Mouse (Mus musculus): ENCODE data around the gene Kif24. TPM values are rescaled to one million over a fixed set of nuclear protein-coding genes. Genes with fewer than 3 reads are reported as not detected.

Gene Kif24
- 1 to 10 TPM in 3 of 4 experiments, under 1 TPM in 1; 0.72 to 1.8 (median 1.3) TPM for total RNA-seq (2022)

DNA sequence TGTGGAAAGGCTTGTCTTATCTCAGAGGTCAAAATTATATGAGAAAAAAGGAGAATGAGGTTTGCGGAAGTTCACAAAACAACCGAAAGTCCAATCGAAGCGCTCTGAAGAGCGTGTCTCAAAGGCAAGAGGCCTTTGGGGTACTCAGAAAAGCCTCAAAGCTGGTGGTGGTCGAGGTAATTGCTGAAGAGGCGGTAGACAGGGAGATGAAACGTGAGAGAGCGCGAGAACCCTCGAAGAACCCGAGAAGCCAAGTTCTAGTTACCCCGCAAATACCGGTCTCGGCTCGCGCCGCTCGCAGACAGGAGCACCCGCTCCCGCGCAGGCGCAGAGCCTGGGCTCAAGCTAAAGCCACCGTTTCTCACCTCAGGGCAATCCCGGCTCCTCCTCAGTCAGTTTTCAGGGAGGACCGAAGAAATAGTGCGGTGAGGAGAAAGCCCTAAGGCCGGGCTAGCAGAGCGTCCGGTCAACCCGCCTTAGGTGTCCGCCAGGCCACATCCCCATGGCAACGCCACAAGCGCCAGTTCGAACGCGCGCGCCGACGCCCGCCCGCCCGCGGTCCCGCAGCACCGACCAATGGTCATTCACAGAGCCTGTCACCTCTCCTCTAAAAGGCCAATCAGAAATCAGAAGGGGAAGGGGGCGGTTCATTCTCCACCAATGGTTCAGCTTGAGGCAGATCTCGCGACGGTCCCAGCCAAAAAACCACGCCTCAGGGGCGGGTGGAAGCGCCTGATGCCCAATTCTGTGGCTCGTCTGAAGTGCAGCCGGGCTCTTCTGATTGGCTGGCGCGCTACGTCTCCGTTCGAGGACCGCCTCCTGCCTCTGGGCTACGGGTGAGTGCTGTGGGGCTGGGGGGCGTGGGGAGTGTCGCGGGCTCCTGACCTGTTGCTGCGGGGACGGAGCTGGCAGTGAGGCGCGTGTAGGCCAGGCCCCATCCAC is at the start of gene Kif24, which contains the start of gene Nudt2:
TSS of gene Kif24 (minus strand) at position 543 of the 942 bp plus-strand sequence.
TSS of gene Nudt2 (plus strand) at position 807 of the 942 bp plus-strand sequence.
- peak; percentile 84 to 99 for DNase-seq (ENCODE audit: low spot score in 2 of 2)

DNA sequence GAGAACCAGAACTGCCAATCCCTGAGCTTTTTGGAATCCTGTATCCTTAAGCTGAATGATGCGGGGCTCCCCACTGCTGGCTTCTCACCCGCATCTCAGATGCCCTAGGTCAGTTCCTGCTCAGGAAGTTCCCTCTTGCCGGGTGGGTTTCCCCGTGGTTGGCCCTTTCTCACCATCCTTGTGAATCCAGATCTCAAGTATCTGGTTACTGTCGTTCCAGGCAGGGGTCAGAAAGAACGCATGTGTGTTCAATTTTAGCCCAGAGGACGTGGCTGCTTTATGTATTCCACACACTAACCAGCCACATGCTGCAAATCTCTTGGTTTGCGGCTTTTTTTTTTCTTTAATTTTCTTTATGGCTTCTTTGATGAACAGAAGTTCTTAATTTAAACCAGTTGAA is 49.0 kb upstream of the Kif24 start:
- no peak for DNase-seq (ENCODE audit: low spot score in 2 of 2)

DNA sequence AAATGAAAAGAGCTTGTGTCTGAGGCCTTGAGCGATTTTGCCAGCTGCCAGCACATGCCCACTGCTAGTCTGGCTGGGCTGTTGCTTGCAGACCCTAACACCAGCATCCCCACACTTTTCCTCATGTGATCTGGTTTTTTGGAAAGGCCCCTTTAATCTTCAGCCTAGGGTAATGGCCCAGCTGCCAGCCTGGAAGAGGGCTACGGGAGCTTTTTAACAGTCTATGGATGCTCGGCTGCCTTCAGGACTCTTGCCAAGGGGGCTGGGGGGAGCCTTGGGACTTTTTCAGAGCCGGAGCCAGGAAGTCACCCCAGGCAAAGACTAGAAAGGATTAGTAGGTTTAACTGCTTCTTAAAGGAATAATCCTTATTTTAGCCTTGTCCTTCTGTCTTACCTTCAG is 48.6 kb upstream of the Kif24 start:
- no peak for DNase-seq (ENCODE audit: low spot score in 2 of 2)

DNA sequence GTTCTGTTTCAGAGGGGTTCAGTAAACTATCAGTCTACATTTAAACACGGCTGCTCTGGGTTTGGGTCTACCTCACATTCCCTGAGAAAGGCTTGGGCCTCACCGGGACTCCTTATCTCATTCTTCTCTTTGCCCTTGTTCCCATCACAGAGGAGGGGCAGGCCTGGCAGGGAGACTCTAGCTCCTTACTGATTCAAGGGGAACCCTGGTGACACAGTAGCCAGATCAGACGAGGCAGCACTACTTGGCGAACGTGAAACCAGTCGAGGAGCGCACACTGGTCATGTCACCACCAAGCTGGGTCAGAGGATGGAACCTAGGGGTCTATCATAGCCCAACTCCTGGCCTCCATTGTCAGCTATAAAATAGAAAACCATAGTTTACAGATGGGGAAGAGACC is 43.3 kb upstream of the Kif24 start:
- DNase-seq (ENCODE audit: low spot score in 2 of 2) = no peak

DNA sequence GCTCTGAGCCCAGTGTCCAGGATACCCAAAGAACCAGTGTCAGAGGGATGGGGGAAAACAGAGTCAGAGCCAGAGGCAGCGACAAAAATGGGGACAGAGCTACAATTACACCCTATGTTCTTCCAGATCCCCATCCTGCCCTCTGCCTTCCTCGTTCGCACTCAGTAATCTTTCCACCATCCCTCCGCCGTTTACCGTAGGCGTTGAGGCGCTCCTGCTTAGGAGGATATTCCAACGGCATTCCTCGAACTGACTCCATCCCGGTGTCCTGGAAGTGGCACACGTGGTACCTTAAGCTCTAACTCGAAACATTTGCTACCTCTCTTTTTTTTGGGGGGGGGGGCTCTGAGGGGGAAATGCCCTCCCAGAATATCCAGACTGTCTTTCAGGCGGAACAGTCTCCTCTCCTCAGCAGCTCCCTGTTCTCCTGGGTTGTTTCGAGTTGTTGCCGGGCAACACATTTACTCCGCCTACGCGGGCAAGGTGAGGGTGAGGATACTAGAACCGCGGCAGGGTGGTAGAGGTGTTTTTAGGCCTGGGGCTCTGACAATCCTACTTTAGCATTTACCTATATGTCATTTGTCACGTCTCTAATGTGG is 42.7 kb upstream of the Kif24 start:
- DNase-seq (ENCODE audit: low spot score in 2 of 2) = no peak

DNA sequence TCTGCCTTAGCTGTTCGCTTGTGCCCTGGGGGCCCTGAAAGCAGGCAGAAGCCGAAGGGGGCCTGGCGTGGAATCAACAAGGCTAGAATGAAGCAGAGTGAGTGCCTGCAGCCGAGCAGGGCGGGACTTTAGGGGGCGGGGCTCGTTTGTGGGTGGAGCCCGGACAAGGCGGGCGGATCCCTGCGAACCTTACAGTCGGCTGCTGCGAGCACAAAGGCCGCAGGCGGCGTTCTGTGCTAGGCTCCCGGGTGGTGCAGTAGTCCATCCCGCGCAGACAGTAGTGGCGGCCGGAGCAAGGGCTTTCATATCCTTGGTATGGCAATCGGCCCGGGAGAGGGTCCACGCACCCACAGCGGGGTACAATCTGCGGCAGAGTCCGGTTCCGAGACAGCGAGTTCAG is 42.2 kb upstream of the Kif24 start:
- peak; percentile 78 for DNase-seq (ENCODE audit: low spot score in 2 of 2)

DNA sequence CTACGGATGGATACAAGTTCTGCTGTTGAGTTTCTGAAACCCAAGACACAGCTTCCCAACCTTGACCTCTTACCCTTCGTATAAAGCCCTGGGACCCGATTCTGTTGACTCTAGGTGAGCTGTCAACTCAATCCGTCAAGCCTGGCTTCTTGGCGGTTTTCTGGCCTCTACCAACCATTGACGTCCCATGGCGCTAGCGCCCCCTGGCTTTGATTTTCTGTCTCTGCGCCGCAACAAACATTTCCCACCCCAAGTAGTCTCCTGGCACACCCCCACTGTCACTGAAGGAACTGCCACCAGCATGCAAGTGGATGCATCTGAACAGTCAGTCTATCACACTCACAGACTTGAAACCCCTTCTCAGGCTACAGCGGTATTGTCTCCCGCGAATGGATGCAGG is 41.5 kb upstream of the Kif24 start:
- DNase-seq (ENCODE audit: low spot score in 2 of 2) = no peak

DNA sequence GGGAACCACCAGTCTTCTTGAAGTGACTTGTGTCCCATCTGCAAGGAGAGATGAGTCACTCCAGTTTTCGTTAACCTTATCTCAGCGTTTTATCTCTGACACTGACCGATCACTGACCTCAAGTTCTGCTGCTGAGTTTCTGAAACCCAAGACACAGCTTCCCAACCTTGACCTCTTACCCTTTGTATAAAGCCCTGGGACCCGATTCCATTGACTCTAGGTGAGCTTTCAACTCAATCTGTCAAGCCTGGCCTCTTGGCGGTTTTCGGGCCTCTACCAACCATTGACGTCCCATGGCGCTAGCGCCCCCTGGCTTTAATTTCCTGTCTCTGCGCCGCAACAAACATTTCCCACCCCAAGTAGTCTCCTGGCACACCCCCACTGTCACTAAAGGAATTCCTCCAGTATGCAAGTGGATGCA is 40.5 kb upstream of the Kif24 start:
- no peak for DNase-seq (ENCODE audit: low spot score in 2 of 2)

DNA sequence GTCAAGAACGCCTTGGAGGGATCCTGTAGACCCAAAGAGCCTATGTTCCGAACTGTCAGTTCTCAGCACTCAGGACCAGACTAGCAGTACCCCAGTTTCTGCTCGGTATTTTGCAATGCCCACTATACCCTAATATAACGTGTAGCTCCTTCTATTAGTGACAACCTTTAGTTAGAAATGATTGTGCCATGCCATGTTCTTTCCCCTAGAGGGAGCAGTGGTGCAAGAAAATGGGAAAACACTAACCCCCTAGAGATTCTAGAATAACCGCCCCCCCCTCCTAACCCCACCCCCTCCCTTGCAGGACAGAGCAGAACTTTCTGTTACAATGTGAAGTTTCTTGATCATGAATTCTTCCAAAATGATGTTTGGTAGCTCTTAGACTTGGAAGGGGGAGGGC is 39.6 kb upstream of the Kif24 start:
- DNase-seq (ENCODE audit: low spot score in 2 of 2) = no peak

DNA sequence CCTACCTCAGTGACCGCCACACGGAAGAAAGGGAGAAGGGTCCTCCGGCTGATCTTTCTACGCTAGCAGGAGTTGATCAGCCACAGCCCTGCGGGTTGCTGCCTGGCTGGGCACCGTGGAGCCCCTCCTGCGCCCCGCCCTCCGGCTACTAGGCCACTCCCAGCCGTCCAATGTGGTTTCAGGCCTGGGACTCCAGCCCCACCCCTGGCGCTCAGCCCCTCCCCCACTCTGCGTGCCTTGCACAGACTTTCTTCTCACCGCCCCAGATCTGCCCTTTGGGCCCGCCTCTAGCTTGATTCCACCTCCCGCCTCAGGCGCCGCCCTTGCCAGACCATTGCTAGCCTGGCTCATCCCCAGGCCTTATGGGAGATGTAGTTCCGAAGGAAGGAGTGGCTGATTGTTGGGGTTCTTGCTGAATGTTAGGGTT is 38.3 kb upstream of the Kif24 start, which contains the start of gene AI464131:
TSS of gene AI464131 (minus strand) at position 91 of the 427 bp plus-strand sequence.
- DNase-seq (ENCODE audit: low spot score in 2 of 2) = peak; percentile 78 to 95

DNA sequence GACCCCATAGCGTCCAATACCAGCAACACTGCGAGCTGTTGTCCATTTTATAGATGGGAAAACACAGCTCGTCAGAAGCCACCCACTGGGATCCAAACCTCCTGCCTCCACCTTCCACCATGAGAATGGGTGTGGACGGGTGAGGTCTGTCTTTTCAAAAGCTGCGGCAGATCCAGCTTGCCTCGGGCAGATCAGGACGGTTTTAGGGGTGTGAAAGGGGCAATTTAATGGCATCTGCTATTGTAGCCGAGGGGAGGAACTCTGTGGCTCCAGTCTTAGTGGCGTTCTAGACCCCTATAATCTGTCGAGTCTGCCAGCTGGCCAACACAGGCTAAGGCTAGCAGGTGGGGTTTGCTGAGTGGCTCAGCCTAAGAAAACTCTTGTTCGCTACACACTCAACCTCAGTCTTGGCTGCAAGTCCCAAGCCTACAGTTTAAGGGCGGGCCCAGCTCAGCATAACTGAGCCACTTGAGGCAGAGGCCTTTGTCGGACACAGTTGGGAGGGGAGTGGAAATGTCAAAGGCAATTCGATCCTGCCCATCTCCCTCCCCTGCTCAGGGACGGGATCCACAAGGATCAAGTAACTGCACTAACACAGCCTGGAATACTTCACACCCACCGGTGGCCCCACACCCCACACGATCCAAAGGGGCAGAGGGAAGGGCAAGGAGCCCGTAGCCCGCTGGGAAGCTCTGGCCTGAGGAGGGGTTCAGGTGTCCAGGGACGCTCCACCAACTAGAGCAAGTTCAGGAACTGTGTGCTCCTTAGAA is 37.7 kb upstream of the Kif24 start:
- no peak for DNase-seq (ENCODE audit: low spot score in 2 of 2)

DNA sequence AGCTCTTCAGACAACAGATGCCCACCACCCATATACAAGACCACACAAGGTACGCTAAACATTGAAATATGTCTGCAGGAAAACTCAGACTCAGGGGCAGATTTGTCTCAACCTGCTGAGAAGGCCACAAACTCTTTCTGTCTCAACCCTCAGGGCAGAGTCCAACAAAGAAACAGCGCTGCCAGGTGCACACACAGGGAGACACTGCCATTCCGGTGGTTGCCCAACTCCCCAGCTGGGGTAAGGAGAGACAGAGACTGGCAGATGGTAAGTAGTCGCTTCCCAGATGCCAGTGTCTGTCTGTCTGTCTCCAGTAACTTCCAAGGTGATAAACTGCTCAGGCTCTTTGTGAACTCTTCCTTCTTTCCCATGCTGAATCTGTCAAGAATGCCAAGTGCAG is 36.1 kb upstream of the Kif24 start:
- no peak for DNase-seq (ENCODE audit: low spot score in 2 of 2)

DNA sequence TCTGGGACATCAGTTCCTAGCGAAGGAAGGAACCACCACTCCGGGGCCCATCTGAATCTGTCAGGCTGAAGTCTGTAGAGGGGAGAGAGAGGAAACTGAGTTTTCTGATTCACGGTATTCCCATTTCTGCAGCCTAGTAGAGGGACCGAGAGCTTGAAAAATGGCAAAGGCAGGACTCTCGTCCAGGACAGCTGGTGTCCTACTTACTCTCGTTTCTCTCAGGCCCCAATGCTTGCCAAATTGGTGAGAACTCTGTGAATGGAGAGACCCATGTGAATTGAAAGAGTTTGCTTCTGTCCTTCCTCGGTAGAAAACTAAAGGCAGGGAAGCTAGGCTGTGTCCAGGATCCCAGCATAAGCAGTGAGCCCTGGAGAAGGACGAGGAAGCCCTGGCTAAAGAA is 34.9 kb upstream of the Kif24 start:
- DNase-seq (ENCODE audit: low spot score in 2 of 2) = no peak

DNA sequence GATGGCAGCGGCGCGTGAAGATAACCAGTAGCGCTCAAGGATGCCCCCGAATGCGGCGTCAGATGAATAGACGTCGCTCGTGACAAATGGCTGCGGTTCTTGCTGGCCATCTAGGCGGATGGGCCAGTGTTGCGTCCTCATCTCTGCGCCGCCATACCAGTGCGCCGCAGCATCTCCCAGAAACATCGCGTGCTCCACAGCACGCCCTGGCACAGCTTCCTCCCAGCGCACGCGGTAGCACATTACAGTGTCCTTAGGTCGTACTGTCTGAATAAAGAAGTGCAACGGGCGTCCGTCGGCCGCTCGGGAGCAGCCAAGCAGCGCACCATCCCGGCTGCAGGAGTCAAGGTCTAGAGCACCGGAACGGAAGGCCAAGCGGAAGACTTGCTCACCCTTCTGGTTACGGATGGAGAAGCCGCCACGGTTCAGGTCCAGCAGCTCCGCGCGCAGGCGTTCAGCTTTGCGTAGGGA is 34.3 kb upstream of the Kif24 start:
- no peak for DNase-seq (ENCODE audit: low spot score in 2 of 2)

DNA sequence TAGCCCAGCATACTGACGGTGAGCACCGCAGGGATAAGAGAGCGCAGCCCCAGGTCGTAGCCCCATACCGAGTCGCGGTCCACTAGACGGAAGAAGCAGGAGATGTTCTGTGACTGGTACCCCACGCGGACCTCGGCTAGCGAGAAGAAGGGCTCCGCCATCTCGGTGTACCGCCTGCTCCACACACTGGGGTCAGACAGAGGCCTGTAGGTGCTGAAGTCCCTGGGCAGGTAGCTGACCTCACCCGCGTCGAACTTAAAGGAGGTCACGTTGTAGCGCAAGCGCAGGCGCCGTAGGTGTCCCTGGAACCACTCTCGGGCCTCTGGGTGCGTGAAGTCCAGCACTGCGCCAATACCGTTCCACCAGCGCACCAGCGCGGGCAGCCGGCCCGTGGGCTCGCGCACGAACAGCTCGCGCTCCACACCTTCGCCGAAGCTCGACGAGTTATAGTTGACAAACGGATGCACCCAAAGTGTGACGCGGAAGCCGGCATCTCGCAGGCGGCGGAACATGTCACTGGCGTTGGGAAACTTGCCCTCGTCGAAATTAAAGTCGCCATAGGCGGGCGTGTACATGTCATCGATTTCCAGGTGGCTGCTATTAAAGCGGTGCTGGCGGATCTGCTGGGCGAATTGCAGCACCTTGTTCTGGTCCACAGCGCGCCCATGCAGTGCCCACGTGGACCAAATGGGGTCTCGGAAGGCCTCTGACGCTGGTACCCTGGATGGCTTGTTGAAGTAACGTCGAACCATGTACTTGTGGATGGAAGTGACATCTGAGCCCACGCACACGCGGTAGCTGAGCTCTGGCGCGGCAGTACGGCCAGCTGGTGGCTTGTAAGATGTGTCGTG is 33.5 kb upstream of the Kif24 start:
- DNase-seq (ENCODE audit: low spot score in 2 of 2) = no peak

DNA sequence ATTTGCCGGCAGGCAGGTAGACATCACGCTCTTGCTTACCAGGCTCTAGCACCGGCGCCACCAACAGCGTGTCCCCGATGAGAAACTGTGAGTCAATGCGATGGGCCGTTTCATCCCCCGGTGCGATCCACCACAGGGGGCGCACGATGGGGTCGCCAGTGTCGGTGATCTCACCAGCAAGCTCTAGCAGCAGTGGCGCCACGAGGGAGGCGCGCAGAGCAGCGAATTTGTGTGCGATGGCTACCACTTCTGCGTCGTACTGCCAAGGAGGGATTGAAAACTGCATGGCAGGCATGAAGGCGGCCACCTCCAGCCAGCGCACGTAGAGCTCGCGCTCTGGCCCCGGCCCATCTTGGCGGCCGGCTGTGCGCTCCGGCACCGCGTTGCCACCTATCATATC is 32.9 kb upstream of the Kif24 start:
- no peak for DNase-seq (ENCODE audit: low spot score in 2 of 2)

DNA sequence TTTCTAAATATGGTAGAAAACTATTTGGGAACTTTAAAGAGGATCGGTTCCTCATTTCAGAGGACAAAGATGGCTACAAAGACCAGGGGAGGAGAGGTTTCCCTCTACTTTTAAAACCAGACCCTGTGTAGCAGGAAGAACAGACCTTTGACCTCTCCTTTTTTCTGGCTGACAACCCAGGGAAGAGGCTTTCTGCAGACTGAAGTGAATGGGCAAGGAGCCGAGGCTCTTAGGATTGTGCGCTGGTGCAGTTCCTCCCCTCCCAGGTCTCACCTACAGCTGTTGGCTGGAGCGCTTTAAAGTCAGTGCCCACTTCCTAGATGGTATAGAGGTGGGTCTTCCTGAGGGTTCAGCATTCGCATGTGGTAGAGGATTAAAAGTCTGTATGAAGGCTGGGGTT is 32.4 kb upstream of the Kif24 start:
- no peak for DNase-seq (ENCODE audit: low spot score in 2 of 2)

DNA sequence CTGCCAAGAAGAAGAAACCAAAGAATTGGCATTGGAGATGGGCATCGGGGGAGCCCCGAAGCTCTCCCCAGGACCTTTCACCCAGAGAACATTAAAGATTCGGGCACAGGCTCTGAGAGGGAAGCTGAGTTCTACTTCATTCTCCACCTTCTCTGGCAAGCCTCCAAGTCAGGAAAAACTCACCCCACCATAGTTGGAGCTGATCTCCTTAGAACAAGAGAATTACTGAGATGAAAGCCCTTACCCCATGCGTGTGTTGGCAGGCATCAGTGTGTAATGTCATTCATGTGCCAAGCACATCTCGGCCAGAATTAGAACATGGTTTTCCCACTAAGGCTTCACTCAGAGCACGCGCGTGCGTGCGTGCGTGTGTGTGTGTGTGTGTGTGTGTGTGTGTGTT is 31.2 kb upstream of the Kif24 start:
- peak in 1 of 2 experiments; percentile 61 for DNase-seq (ENCODE audit: low spot score in 2 of 2)

DNA sequence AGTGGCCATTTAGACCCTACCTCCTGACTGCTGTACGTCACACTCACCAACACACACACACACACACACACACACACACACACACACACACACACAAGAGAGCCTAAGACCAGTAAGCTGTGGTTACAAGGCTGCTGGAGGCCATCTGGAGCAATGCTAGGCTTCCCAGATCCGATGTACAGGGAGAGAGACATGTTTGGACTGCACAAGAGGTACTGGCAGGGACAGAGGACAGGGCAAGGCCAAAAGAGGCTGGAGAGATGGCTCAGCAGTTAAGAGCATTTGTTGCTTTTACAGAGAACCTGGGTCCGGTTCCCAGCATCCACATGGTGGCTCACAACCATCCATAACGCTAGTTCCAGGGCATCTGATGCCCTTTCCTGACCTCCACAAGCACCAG is 30.4 kb upstream of the Kif24 start:
- no peak for DNase-seq (ENCODE audit: low spot score in 2 of 2)

DNA sequence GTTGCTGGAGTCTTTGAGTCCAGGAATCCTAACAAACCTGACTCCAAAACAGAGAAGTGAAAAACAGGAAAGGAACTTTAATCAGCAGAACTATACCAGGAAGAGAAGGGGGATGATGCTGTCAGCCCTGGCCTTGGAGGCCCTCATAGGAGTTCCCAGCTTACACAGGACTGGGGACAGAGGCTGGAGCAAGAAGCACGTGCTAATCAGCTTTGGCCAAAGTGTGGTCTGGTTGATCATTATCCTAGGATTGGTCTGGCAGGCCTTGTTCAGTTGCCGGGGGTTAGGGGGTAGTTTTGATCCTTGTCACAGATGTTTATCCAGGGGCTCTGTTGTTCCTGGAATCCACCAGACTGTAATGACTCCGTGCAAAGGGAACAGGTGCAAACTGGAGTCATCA is 29.7 kb upstream of the Kif24 start:
- no peak for DNase-seq (ENCODE audit: low spot score in 2 of 2)

All from left cerebral cortex, adult 8-10 months (tissue).